Mouse (Mus musculus): ENCODE results near the gene Uvrag. TPM values are rescaled to one million over a fixed set of nuclear protein-coding genes. Genes with fewer than 3 reads are reported as not detected.
A peak's percentile ranks its signal among the peaks of the same experiment; 100 is the strongest.

Uvrag gene
- polyA plus RNA-seq, 1 experiment from 2014 or later = 15.7 TPM

DNA sequence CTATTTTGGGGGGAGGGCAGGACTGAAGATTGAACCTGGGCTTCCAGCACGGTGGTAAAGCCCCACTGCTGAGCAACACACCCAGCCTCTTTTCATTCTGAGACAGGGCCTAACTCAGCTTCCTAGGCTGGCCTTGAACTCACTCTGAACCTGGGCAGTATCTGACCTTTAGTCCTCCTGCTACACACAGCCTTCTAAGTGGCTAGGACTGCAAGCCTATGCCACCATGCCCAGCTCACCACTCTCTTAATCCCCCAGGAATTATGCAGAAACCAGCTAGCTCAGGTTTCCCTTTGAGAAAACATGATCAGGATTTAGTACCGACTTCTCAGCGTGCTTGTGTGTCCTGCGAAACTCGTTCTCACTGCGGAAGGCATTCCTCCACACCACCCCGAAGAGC is 53.4 kb downstream of the Uvrag start:
- Histone ChIP-seq H3K27me3 (no peaks in the 10 kb centered on the region), H3K4me1 (no peaks in the 10 kb centered on the region), H3K27ac (no peak overlapping the region), H3K36me3 (peaks cover 9% of the 10 kb centered on the region), H3K9ac (no peak overlapping the region), H3K4me3 (no peak overlapping the region), H3K9me3 (no peaks in the 10 kb centered on the region), H3K4me2 (replicated peaks) (no peak overlapping the region)
- ATAC-seq (ENCODE audit: low FRiP score, low read depth) = no peak
- WGBS = 72% methylated on average over 7 of the region's 7 CpGs

DNA sequence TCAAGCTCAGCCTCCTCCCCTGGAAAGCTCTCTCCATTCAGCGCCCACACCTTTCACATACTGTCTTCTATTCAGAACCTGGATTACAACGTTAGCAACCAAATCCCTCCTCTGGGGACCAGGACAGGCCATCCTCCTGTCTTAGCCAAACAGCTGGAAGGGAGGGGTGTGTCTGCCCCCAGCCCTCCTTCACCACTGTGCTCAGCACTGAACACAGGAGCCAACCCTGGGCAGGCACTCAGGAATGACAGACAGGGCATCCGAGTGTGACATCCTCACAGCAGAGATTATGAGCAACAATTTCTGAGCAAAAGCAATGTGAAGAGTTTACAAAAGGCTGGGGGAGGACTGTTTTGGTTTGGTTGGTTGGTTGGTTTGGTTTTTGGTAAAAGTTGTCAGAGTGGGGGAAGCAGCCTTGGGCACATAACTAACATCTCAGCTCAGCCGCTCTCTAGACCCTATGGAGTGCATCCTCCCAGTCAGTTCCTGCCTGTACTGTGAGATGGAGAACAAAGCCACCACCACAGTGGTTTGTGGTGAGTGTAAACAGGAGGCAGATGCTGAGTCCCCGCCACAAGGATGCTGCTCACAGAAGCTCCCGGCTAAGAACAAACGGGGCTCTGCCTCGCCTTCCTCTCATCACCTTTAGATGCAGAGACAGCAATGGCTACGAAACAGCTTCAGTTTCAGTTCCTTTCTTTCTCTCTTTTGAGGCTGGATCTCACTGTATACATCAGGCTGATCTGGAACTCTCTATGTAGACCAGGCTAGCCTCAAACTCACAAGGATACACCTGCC is 54.1 kb downstream of the Uvrag start:
- H3K4me2 ChIP-seq (replicated peaks) = no peak overlapping the region
- H3K4me1 ChIP-seq = no peaks in the 10 kb centered on the region
- ATAC-seq (ENCODE audit: low FRiP score, low read depth) = no peak
- H3K9ac ChIP-seq = no peak overlapping the region
- H3K9me3 ChIP-seq = no peaks in the 10 kb centered on the region
- H3K4me3 ChIP-seq = no peak overlapping the region
- 88% methylated on average over 9 of the region's 9 CpGs for WGBS
- no peak overlapping the region for H3K27ac ChIP-seq
- peaks cover 9% of the 10 kb centered on the region for H3K36me3 ChIP-seq
- no peaks in the 10 kb centered on the region for H3K27me3 ChIP-seq

DNA sequence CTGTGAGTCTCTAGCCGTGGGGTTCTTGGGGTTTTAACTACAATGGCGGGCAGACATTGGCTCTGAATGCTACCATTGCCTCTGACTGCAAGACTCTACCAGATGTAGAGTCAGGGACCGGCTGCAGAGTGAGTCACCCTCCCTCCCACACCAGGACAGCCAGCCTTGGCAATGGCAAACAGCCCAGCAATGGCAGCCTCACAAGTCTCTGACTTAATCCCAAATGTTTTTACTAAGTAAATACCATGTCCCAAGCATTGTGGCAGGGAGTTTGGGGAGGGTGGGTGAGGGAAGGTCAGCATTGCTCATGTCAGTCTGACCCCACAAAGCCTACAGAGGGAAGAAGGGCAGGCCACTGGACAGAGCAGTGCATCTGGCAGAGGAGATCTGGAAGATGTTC is 55.7 kb downstream of the Uvrag start:
- Histone ChIP-seq H3K27ac (no peak overlapping the region), H3K4me3 (no peak overlapping the region)
- 81% methylated on average over 3 of the region's 3 CpGs for WGBS

DNA sequence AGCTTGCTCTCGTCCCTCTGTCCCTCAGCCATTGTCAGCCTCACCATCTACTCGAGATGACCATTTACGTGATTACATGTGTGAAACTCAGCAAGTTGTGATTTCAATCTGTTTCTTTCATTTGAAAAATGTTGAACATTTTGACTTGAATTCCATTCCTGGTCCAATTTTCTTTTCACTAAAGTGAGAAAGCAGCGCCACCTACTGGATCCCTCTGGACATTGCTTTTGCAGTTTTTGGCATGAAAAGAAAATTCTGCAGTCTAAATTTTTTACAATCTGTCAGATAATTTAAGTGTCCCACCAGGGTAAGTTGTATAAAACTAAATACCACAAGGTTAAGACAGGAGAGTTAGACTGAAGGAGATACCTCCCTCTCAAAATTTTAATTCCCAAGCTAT is 61.4 kb downstream of the Uvrag start:
- no peaks in the 10 kb centered on the region for H3K9me3 ChIP-seq
- no peak overlapping the region for H3K27ac ChIP-seq
- WGBS = 23% methylated on average over 4 of the region's 4 CpGs
- peaks cover 25% of the 10 kb centered on the region for H3K4me1 ChIP-seq
- H3K9ac ChIP-seq = no peak overlapping the region
- H3K36me3 ChIP-seq = no peaks in the 10 kb centered on the region
- no peak for ATAC-seq (ENCODE audit: low FRiP score, low read depth)
- H3K27me3 ChIP-seq = no peaks in the 10 kb centered on the region
- no peak overlapping the region for H3K4me3 ChIP-seq
- no peak overlapping the region for H3K4me2 ChIP-seq (replicated peaks)

More for the DNA sequence above, 55.7 kb downstream of the Uvrag start:
- H3K27me3 ChIP-seq = no peaks in the 10 kb centered on the region
- no peak overlapping the region for H3K9ac ChIP-seq
- no peaks in the 10 kb centered on the region for H3K4me1 ChIP-seq
- H3K36me3 ChIP-seq = peaks cover 9% of the 10 kb centered on the region
- H3K9me3 ChIP-seq = no peaks in the 10 kb centered on the region
- no peak overlapping the region for H3K4me2 ChIP-seq (replicated peaks)
- no peak for ATAC-seq (ENCODE audit: low FRiP score, low read depth)

DNA sequence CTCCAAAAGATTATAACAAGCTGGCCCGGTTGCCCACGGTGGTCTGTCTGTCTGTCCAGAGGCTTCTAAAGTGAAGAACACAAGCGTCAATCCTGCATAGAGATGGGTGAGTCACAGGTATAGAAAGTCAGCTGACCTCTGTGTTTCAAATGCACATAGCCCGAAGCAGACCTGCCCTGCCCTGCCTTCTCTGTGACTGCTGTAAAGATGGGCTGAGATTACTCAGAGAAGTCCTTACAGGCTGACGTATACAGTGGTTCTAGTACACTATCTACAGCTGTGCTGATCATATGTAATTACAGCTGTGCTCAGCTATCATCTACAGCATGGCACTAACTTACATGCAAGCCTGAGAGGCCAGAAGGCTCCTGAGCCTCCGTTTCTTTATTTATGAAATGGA is 62.1 kb downstream of the Uvrag start:
- H3K4me1 ChIP-seq = peaks cover 25% of the 10 kb centered on the region
- H3K4me3 ChIP-seq = no peak overlapping the region
- WGBS = 86% methylated on average over 6 of the region's 6 CpGs
- H3K27me3 ChIP-seq = no peaks in the 10 kb centered on the region
- no peak for ATAC-seq (ENCODE audit: low FRiP score, low read depth)
- no peaks in the 10 kb centered on the region for H3K9me3 ChIP-seq
- H3K9ac ChIP-seq = no peak overlapping the region
- no peak overlapping the region for H3K27ac ChIP-seq
- no peak overlapping the region for H3K4me2 ChIP-seq (replicated peaks)
- no peaks in the 10 kb centered on the region for H3K36me3 ChIP-seq

DNA sequence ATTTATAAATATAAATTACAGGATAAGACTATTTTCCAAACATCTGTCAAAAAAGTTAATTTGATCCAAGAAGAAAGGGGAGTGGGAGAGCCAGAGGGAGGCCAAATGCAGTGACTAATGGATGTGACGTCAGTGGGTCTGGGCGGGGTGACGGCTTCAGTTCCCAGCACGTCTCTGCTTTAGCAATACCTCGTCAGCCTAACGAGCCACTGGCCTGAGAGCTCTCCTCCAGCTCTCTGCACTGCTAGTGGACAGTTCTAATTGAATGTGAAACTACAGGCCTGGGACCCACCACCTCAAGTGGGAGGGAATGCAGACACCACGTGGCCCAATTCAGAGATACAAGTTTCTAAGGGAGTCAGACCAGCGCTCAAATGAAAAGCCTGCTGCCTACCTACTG is 63.7 kb downstream of the Uvrag start:
- no peak for ATAC-seq (ENCODE audit: low FRiP score, low read depth)
- WGBS = 40% methylated on average over 8 of the region's 8 CpGs
- H3K4me1 ChIP-seq = peaks cover 25% of the 10 kb centered on the region

DNA sequence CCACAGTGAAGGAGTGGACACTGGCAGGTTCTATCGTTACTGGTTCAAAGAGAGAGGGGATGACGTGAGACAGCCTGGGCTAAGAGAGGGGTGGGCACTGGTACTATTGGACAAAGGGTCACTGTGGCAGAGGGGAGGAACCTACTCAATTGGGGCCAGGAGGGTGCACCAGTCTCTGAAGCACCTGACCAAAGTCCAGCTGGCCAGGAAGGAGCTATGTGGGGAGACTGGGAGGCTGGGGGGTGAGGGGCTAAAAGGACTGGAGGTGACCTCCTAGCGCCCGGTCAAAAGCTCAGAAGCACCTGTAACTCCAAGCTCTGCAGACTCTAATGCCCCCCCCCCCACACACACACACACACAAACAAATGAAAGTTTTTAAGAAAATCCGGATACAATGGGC is 65.8 kb downstream of the Uvrag start:
- Histone ChIP-seq H3K27ac (no peak overlapping the region), H3K27me3 (no peaks in the 10 kb centered on the region), H3K36me3 (no peaks in the 10 kb centered on the region), H3K4me1 (peaks cover 25% of the 10 kb centered on the region), H3K4me2 (replicated peaks) (no peak overlapping the region), H3K9ac (no peak overlapping the region), H3K9me3 (no peaks in the 10 kb centered on the region), H3K4me3 (no peak overlapping the region)
- WGBS = 94% methylated on average over 5 of the region's 5 CpGs
- no peak for ATAC-seq (ENCODE audit: low FRiP score, low read depth)

More for the DNA sequence above, 63.7 kb downstream of the Uvrag start:
- no peaks in the 10 kb centered on the region for H3K27me3 ChIP-seq
- H3K9ac ChIP-seq = no peak overlapping the region
- no peak overlapping the region for H3K4me3 ChIP-seq
- no peak overlapping the region for H3K4me2 ChIP-seq (replicated peaks)
- H3K36me3 ChIP-seq = no peaks in the 10 kb centered on the region
- H3K9me3 ChIP-seq = no peaks in the 10 kb centered on the region
- H3K27ac ChIP-seq = no peak overlapping the region

DNA sequence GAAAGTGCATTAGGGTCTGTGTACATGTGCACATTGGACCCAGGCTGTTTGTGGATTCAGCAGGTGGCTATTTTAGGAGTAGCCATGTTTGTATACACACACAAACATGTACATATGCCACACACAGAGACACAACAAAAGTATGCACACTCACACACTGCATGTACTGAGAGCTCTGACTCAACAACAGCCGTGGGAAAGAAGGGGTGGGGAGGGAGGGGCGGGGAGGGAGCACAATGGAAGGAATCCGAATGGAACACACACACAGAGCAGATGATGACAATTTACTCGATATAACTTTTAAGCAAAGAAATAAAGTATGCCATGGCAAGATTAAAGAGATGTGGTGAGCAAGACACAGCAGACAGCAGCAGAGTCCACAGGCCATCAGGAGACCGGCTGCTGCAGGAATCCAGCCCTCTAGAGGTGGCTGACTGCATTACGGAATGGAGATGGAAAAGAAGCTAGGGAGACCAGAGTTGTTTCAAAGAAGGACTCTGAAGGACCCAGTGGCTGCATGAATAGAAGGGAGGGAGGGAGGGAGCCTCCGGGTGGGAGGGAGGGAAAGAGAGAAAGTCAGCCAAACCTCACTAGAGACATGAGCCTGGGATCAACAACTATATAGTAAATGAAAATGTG is 67.1 kb downstream of the Uvrag start:
- no peak overlapping the region for H3K4me2 ChIP-seq (replicated peaks)
- H3K27me3 ChIP-seq = no peaks in the 10 kb centered on the region
- peak; percentile 61; the same call in 1 of the 2 replicates for ATAC-seq (ENCODE audit: low FRiP score, low read depth)
- WGBS = 36% methylated on average over 7 of the region's 7 CpGs
- no peak overlapping the region for H3K4me3 ChIP-seq
- peaks cover 17% of the 10 kb centered on the region for H3K4me1 ChIP-seq
- H3K9me3 ChIP-seq = no peaks in the 10 kb centered on the region
- H3K36me3 ChIP-seq = no peaks in the 10 kb centered on the region
- H3K27ac ChIP-seq = no peak overlapping the region
- H3K9ac ChIP-seq = no peak overlapping the region

DNA sequence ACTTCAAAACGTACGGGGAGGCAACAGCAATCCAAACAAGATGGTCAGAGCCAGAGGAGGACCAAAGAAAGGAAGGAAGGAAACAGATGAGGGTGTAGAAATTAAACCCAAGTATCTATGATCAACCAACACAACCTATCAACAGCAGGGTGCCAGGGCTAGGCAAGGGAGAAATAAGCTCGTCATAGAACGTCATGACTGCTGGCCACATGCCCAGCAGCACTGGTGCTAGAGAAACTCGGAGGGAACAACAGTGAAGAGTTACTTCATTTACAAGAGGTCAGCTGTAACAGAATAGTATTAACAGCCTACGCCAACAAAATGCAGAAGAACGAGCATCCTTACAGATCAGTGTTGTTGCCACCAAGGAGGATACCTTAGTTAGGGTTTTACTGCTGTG is 73.2 kb downstream of the Uvrag start:
- no peaks in the 10 kb centered on the region for H3K36me3 ChIP-seq
- no peak for ATAC-seq (ENCODE audit: low FRiP score, low read depth)
- no peak overlapping the region for H3K4me3 ChIP-seq
- H3K9ac ChIP-seq = no peak overlapping the region
- WGBS = 75% methylated on average over 7 of the region's 7 CpGs
- H3K9me3 ChIP-seq = no peaks in the 10 kb centered on the region
- H3K27me3 ChIP-seq = no peaks in the 10 kb centered on the region
- no peak overlapping the region for H3K4me2 ChIP-seq (replicated peaks)
- no peak overlapping the region for H3K27ac ChIP-seq
- H3K4me1 ChIP-seq = peaks cover 12% of the 10 kb centered on the region

DNA sequence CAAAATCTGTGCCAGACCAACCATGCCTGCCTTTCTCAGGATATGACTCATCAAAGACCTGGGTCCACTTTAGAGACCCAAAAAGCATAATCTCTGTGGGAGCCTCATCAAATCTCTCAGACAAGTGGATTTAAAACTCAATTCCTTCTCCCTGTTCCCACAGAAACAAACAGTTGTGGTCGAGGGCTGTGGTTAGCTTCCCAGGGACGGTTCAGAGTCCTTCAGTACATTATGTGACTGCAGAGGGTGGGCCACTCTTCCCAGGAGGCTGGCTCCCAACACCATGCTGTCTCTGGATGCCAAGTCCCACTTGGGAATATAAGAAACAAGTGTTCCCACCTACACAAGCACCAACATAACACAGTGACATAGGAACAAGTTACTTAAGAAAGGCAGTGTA is 75.0 kb downstream of the Uvrag start:
- Histone ChIP-seq H3K4me2 (replicated peaks) (no peak overlapping the region), H3K36me3 (no peaks in the 10 kb centered on the region), H3K9me3 (no peaks in the 10 kb centered on the region), H3K4me1 (peaks cover 12% of the 10 kb centered on the region), H3K4me3 (no peak overlapping the region), H3K27ac (no peak overlapping the region), H3K27me3 (0 out of 2 replicates have a peak, but pooled peaks cover 5% of the 10 kb centered on the region), H3K9ac (no peak overlapping the region)
- no peak for ATAC-seq (ENCODE audit: low FRiP score, low read depth)
- 12% methylated on average over 2 of the region's 2 CpGs for WGBS

DNA sequence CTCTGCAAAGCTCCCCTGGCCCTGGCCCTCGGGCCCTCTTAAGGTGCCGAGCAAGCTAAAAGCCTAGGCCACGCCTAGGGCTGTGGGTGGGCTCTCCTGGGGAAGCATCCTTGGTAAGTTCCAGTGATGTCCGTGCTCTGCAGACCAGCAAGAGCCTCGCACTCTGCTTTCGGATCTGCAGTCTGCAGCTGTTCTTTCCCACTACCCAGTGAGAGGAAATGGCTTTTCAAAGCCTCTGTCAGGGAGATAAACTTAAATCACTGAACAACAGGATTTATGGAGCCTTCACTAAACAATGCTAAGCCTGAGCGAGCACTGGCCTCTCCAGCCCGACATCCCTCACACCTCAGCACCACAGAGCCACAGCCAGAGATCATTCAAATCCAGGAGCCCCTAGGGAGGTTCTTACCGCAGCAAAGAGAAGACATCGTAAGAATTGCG is 75.5 kb downstream of the Uvrag start:
- no peak; the same call in 1 of the 2 replicates for ATAC-seq (ENCODE audit: low FRiP score, low read depth)
- peak overlapping the region; percentile 16; the same call in 1 of the 2 replicates for H3K4me2 ChIP-seq (replicated peaks)
- WGBS = 8% methylated on average over 11 of the region's 11 CpGs
- no peaks in the 10 kb centered on the region for H3K36me3 ChIP-seq
- no peak overlapping the region for H3K4me3 ChIP-seq
- H3K27ac ChIP-seq = no peak overlapping the region
- peaks cover 12% of the 10 kb centered on the region for H3K4me1 ChIP-seq
- 0 out of 2 replicates have a peak overlapping the region, but pooled peaks have one; percentile 43 for H3K9ac ChIP-seq
- no peaks in the 10 kb centered on the region for H3K9me3 ChIP-seq
- 0 out of 2 replicates have a peak, but pooled peaks cover 5% of the 10 kb centered on the region for H3K27me3 ChIP-seq

DNA sequence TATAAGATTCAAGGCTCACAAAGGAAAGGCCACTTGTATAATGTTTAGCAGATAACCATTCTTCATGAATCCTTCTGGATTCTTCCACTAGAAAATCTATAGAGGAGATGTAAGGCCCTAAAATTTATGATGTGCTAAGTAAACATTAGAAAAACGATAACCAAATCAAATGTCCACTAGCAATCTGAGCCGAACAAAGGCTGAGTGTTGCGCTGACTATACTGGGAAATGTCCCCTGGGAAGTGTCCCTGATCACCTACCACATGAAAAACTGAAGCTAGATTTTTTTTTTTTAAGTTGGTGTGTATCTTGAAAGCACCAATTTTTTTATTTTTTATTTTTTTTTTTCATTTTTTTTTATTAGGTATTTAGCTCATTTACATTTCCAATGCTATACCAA is 76.1 kb downstream of the Uvrag start:
- no peak overlapping the region for H3K4me3 ChIP-seq
- no peak overlapping the region for H3K27ac ChIP-seq
- WGBS = 46% methylated on average over 3 of the region's 3 CpGs
- 0 out of 2 replicates have a peak, but pooled peaks cover 5% of the 10 kb centered on the region for H3K27me3 ChIP-seq
- H3K36me3 ChIP-seq = no peaks in the 10 kb centered on the region
- no peak overlapping the region for H3K4me2 ChIP-seq (replicated peaks)
- ATAC-seq (ENCODE audit: low FRiP score, low read depth) = no peak
- H3K9ac ChIP-seq = no peak overlapping the region
- H3K4me1 ChIP-seq = peaks cover 12% of the 10 kb centered on the region
- no peaks in the 10 kb centered on the region for H3K9me3 ChIP-seq
